Mouse (Mus musculus) urinary bladder, postnatal 10 days (tissue): ENCODE measurements around the gene Mybl2.

Experiments
- DNase-seq: peaks from one replicate; pipeline ENCODE4 v3.0.0; 2022; ENCODE audit warnings: low spot score

Gene Mybl2

DNA sequence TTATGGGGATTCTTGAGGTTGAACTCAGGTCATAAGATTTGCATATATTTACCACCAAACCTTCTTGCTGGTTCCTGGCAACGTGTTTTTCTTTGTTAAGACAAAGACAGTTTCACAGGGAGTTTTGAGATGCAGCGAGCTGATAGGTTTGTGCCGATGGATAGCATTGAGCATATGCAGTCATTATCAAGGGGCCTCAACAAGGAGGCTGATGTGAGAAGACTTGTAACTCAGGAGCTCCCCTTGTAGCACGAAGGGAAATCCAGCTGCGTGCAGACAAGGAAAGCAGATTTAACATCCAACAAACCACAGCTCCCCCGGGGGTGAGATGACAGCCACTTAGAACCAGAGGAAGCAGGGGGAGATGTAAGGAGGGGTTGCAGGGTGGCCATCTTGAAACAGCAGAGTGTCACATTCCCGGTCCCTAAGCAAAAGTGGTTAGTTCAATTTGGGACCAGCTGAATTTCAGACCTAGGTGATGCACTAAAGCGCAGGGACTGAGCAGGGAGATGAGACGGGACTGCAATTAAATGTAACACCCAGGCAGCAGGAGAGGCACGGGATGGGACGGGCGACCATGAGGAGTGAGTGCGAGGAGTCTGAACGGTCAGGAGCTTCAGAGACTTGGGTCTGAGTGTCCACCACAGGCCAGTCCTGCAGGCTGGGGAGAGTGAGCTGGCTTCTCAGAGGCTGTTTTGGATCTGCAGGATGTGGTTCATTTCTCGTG is 66.3 kb downstream of the Mybl2 start:
- no peak for DNase-seq

GRCm38 (mm10) chr2:163121353-163121660 is 66.8 kb downstream of the Mybl2 start:
- DNase-seq, result no peak

DNA sequence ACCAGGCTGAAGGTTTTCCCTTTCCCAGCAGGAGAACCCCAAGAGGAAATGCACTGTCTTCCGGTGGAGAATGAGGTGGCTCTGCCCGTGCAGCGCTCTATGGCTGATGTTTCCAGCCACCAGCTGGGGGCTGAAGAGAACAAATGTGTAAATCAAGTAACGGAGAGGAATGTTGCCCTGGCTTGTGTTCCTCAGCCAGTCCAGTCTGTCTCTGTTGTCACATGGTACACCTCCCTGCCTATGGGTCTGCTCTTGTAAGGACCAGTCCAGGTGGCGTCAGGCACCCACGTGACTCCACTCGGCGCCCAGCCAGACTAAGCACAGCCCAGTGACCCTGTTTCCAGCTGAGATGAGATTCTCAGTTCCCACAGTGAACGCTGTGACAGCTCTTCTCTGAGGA is 67.8 kb downstream of the Mybl2 start:
- no peak for DNase-seq

GRCm38 (mm10) chr2:163123496-163123895 is 69.0 kb downstream of the Mybl2 start:
- no peak for DNase-seq

DNA sequence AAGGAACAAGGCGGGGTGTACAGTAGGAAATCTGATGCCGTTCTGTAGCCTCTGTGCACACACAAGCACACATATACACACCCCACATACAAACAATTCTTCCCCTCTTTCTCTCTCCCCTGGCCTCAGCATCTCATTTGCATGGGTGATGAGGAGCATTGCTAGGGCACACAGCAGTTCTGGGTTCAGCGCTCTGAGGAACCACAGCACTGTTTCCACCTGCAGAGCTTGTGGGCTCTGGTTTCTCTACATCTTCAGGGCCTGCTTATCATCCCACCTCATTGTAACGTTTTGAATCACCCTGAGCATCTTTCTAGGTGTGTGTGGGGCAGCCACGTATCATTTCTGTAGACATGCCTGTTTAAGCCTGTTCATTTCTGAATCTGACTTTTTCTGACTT is 76.3 kb downstream of the Mybl2 start:
- DNase-seq, result no peak

DNA sequence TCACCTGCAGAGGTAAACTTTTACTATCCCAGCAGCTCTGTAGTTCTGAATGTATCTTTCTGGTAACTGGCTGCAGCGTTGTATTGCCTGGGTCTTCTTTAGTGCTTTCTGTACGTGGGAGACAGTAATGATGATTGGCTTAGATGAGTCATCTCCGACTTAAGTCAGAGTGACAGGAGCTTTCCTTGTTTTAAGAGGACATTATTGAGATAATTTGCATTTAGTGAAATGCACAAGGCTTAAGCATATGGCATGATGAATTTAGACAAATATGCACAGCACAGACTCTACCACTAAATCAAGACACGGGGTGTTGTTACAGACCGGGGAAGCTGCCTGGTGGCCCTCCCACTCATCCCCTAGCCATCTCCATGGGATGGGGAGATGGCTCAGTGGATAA is 77.8 kb downstream of the Mybl2 start:
- no peak for DNase-seq
